Mouse (Mus musculus) ES-E14 (cell line): ENCODE measurements around the gene Wnt7a.

Experiments
- CHD2 ChIP-seq: IDR thresholded peaks from 2 replicates; pipeline ENCODE4 v1.6.1; 2014; ENCODE audit warnings: mild to moderate bottlenecking, low read depth, low read length, inconsistent platforms
- HCFC1 ChIP-seq: IDR thresholded peaks from 2 replicates; pipeline ENCODE4 v1.6.1; 2012; ENCODE audit warnings: low read length, inconsistent platforms, borderline replicate concordance; ENCODE audit not compliant: insufficient read depth
- ZNF384 ChIP-seq: IDR thresholded peaks from 2 replicates; pipeline ENCODE4 v1.6.1; 2012; ENCODE audit warnings: low read depth, low read length, inconsistent platforms

DNA sequence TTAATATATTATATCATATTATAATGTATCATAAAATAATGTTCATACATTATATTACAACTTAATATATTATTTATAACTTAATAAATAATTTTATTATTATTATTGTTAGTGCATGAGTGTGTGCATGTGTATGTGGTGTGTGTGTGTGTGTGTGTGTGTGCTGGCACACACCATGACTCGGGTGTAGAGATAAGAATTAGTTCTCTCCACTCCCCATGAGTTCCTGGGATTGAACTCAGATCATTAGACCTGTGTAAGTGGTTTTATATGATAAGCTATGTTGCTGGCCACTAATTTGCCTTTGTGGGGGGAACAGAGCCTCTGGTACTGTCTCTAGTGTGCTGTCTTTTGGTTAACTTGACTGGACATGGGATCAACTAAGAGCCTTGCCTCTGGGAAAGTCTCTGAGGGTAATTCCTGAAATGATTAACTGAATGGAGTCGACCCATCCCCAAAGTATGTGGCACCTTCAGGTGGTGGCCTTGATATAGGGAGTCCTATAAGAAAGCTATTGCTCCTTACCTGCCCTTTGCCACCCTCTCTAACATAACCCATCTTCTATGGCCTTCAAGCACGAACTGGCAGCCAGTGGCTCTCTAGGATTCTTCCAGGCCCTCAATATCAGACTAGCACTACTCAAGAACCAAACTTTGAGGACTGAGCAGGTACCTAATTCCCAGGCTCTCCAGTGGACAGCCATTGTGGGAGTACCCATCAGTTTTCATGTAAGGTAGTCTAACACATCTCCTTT lies 38.5 kb upstream of the Wnt7a start:
- TF ChIP-seq HCFC1, result no peak
- no peak for TF ChIP-seq CHD2
- no peak for TF ChIP-seq ZNF384
